Mouse (Mus musculus) testis, adult 2 months (tissue): ENCODE measurements around the gene Gtf3c1. TPM values are rescaled to one million over a fixed set of nuclear protein-coding genes. Genes with fewer than 3 reads are reported as not detected.

Experiments used
- H3K27ac ChIP-seq: fragments of 200-500 bp; 2 replicates; pipeline ENCODE4 v1.5.1; 2012; ENCODE audit warnings: low read depth, low read length; ENCODE audit not compliant: control insufficient read depth, insufficient read depth
- H3K27me3 ChIP-seq: fragments of 200-500 bp; 2 replicates; pipeline ENCODE4 v1.6.1; 2012; ENCODE audit warnings: mild to moderate bottlenecking, low read length, moderate library complexity; ENCODE audit not compliant: control insufficient read depth, insufficient read depth
- H3K36me3 ChIP-seq: fragments of 200-500 bp; 2 replicates; pipeline ENCODE4 v1.6.1; 2012; ENCODE audit warnings: mild to moderate bottlenecking, low read length; ENCODE audit not compliant: control insufficient read depth, insufficient read depth
- H3K4me1 ChIP-seq: fragments of 200-500 bp; 2 replicates; pipeline ENCODE4 v1.6.1; 2012; ENCODE audit warnings: low read length; ENCODE audit not compliant: control insufficient read depth, insufficient read depth
- H3K4me3 ChIP-seq: fragments of 200-500 bp; 2 replicates; pipeline ENCODE4 v1.5.1; 2012; ENCODE audit warnings: low read depth, mild to moderate bottlenecking, low read length, moderate library complexity, mixed read lengths; ENCODE audit not compliant: control insufficient read depth
- CTCF ChIP-seq: fragments of 200-500 bp; IDR thresholded peaks from 2 replicates; pipeline ENCODE4 v1.5.1; 2012; ENCODE audit warnings: low read depth, mild to moderate bottlenecking, inconsistent platforms, low read length, moderate library complexity; ENCODE audit not compliant: control insufficient read depth, insufficient read depth, insufficient replicate concordance
- POLR2A ChIP-seq: fragments of 200-500 bp; IDR thresholded peaks from 2 replicates; pipeline ENCODE4 v1.6.1; 2012; ENCODE audit warnings: low read depth, mild to moderate bottlenecking, inconsistent platforms, low read length, moderate library complexity; ENCODE audit not compliant: control insufficient read depth
- polyA plus RNA-seq: library from polyadenylated mRNA; depleted of rRNA; stranded (reverse); fragments of >200 nt; gene quantifications from 2 replicates; pipeline ENCODE4 v1.2.3, GENCODE M21; 2012; rRNA removed

Gtf3c1 gene
- 33.8 and 35.4 TPM in 2 replicates for polyA plus RNA-seq

GRCm38 (mm10) chr7:125707593-125708022, at the start of gene Gtf3c1, which contains the start of gene D430042O09Rik:
TSS of gene Gtf3c1 (minus strand) at chr7:125707780.
TSS of gene D430042O09Rik (plus strand) at chr7:125707888.
- H3K27me3 ChIP-seq: no peaks in the 10 kb centered on the region
- H3K4me3 ChIP-seq: peak within 1 kb of the TSS; percentile 100
- H3K4me1 ChIP-seq: peaks cover 2% of the 10 kb centered on the region; the same call in 1 of the 2 replicates
- TF ChIP-seq CTCF (no peak), POLR2A (peak; percentile 88)
- H3K36me3 ChIP-seq: peaks cover 3% of the 10 kb centered on the region
- H3K27ac ChIP-seq: peak within 1 kb of the TSS; percentile 97

- TF ChIP-seq CTCF (no peak), POLR2A (no peak)
- no peak overlapping the region for H3K27ac ChIP-seq
- no peaks in the 10 kb centered on the region; the same call in none of the 2 replicates for H3K36me3 ChIP-seq
- no peak overlapping the region for H3K4me3 ChIP-seq
- H3K4me1 ChIP-seq: peaks cover 2% of the 10 kb centered on the region; the same call in 1 of the 2 replicates
- H3K27me3 ChIP-seq: no peaks in the 10 kb centered on the region
Observed at GRCm38 (mm10) chr7:125756806-125757205, 49.2 kb upstream of the Gtf3c1 start.

DNA sequence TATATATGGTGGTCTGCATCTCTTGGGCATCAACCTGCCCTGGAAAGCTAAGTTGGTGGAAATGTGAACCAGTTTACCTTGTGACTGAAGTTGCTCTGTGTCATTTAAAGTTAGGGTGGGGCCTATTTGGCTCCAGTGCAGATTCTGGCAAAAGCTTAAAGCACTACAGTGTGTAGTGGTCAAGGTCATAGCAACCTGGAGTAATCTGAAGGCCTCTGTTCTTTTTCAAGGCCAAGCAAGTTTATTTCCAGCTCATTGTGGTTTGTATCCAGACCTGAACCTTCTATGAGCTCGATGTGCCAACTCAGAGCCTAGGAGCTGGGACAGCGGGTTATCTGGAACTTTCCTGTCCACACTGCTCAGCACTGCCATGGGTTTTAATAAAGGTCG, 45.7 kb upstream of the Gtf3c1 start:
- H3K4me1 ChIP-seq: peaks cover 2% of the 10 kb centered on the region; the same call in 1 of the 2 replicates
- H3K27me3 ChIP-seq: no peaks in the 10 kb centered on the region
- no peak for TF ChIP-seq CTCF
- no peak for TF ChIP-seq POLR2A
- H3K36me3 ChIP-seq: no peaks in the 10 kb centered on the region; the same call in none of the 2 replicates
- no peak overlapping the region for H3K27ac ChIP-seq
- H3K4me3 ChIP-seq: no peak overlapping the region

DNA sequence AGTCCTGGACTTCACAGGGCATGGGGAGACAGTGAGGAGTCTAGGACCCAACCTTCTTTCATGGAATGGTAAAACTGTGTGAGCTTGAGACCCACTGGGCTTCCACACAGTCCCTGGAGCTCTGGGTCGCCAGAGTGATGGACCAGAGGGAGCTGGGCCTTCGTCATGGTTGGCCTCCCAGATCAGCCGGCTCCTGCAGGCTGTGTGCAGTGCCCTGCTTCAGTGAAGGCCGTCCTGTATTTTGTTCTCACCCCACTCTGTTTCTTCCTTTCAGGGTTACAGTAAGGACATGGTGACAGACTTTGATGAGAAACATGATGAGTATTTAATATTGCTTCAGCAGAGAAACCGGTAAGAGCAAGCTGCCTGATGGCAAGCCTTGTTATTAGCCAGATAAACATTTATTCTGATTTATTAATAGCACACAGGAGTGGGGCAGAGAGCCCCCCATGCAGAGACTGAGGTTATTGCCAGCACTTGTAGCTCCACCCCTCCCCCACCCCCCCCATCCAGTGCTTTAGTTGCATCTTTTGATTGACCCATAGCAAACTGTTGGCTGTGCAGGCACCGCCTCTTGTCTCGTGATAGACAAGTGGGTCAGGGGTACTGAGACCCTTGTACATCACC, 45.2 kb upstream of the Gtf3c1 start:
- TF ChIP-seq CTCF (no peak), POLR2A (no peak)
- Histone ChIP-seq H3K4me1 (peaks cover 2% of the 10 kb centered on the region; the same call in 1 of the 2 replicates), H3K36me3 (no peaks in the 10 kb centered on the region; the same call in none of the 2 replicates), H3K27ac (no peak overlapping the region), H3K4me3 (no peak overlapping the region), H3K27me3 (no peaks in the 10 kb centered on the region)

DNA sequence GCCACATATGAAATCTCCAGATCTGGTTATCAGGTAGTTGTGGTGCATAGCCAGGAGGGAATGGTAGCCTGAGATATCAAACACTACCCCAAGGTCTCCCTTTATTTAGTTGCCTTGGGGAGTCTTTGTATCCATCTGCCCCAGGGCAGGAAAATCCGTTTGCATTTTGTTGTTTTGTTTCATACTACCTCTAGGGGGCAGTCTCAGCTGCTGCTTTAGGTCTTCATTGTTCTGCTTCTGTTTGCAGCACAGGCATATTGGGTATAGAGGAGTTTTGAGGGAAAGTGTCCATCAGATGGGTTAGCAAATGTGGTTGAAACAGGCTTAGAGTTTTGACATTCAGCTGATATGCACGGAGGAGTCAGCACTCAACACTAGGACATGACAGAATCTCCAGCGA, 40.6 kb upstream of the Gtf3c1 start:
- Histone ChIP-seq H3K27ac (no peak overlapping the region), H3K4me1 (peaks cover 2% of the 10 kb centered on the region; the same call in 1 of the 2 replicates), H3K4me3 (no peak overlapping the region), H3K36me3 (no peaks in the 10 kb centered on the region; the same call in none of the 2 replicates), H3K27me3 (no peaks in the 10 kb centered on the region)
- TF ChIP-seq CTCF: no peak
- no peak for TF ChIP-seq POLR2A

DNA sequence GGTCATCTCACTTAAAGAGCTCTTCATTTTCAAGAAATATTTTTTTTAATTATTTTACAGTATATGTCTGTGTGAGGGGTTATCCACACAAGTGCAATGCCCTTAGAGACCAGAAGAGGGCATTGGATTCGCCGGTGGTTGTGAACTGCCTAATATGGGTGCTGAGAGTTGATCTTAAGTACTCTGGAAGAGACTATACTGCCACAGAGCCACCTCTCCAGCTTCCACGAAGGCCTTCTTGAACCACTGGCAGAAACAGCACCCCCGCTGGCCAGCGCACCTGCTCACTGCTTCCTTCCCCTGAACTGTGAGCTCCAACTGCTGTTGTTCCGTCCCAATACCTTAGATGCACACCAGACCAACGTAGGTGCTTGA, 39.7 kb upstream of the Gtf3c1 start:
- no peak overlapping the region for H3K27ac ChIP-seq
- H3K27me3 ChIP-seq: no peaks in the 10 kb centered on the region
- TF ChIP-seq CTCF: no peak
- no peak for TF ChIP-seq POLR2A
- H3K4me3 ChIP-seq: no peak overlapping the region
- no peaks in the 10 kb centered on the region; the same call in 1 of the 2 replicates for H3K36me3 ChIP-seq
- no peaks in the 10 kb centered on the region; the same call in 1 of the 2 replicates for H3K4me1 ChIP-seq

- H3K4me3 ChIP-seq: no peak overlapping the region
Observed at GRCm38 (mm10) chr7:125746621-125747315, 39.2 kb upstream of the Gtf3c1 start.

More at GRCm38 (mm10) chr7:125746621-125747315, 39.2 kb upstream of the Gtf3c1 start:
- Histone ChIP-seq H3K36me3 (no peaks in the 10 kb centered on the region; the same call in 1 of the 2 replicates), H3K27me3 (no peaks in the 10 kb centered on the region), H3K4me1 (no peaks in the 10 kb centered on the region; the same call in 1 of the 2 replicates), H3K27ac (no peak overlapping the region)
- TF ChIP-seq POLR2A (no peak), CTCF (no peak)
